Mouse (Mus musculus) lung, postnatal 0 days (tissue): ENCODE data around the gene Tmem274. TPM values are rescaled to one million over a fixed set of nuclear protein-coding genes. Genes with fewer than 3 reads are reported as not detected.
A peak's percentile ranks its signal among the peaks of the same experiment; 100 is the strongest.

ENCODE experiments used
- ATAC-seq: fragments of 200-750 bp; cut with Nextera tagmentation; 2 replicates; pipeline ENCODE4 v1.8.0; 2017; ENCODE audit warnings: moderate library complexity
- DNase-seq: peaks from one replicate; pipeline ENCODE4 v3.0.0-alpha.2; 2016; ENCODE audit warnings: low spot score
- H3K27ac ChIP-seq: fragments of 300-500 bp; sonication (generic); 2 replicates; pipeline ENCODE4 v1.5.1; 2014; ENCODE audit warnings: antibody characterized with exemption, mild to moderate bottlenecking, low read length, mixed read lengths
- H3K27me3 ChIP-seq: fragments of 300-500 bp; sonication (generic); replicated peaks from 2 replicates; pipeline ENCODE4 v1.6.1; 2014; ENCODE audit warnings: low read length, mixed read lengths; ENCODE audit not compliant: insufficient read depth
- H3K36me3 ChIP-seq: fragments of 300-500 bp; sonication (generic); 2 replicates; pipeline ENCODE4 v1.6.1; 2014; ENCODE audit warnings: low read length, mixed read lengths; ENCODE audit not compliant: insufficient read depth
- H3K4me1 ChIP-seq: fragments of 300-500 bp; sonication (generic); 2 replicates; pipeline ENCODE4 v1.6.1; 2014; ENCODE audit warnings: antibody characterized with exemption, low read depth, low read length, mixed read lengths; ENCODE audit not compliant: insufficient read depth
- H3K4me2 ChIP-seq: fragments of 300-500 bp; sonication (generic); replicated peaks from 2 replicates; pipeline ENCODE4 v1.6.1; 2014; ENCODE audit warnings: low read depth, mild to moderate bottlenecking, low read length, moderate library complexity, mixed read lengths
- H3K4me3 ChIP-seq: fragments of 300-500 bp; sonication (generic); 2 replicates; pipeline ENCODE4 v1.5.1; 2014; ENCODE audit warnings: low read depth, low read length
- H3K9ac ChIP-seq: fragments of 300-500 bp; sonication (generic); replicated peaks from 2 replicates; pipeline ENCODE4 v1.6.1; 2014; ENCODE audit warnings: low read depth, mild to moderate bottlenecking
- H3K9me3 ChIP-seq: fragments of 300-500 bp; sonication (generic); 2 replicates; pipeline ENCODE4 v1.6.1; 2016; ENCODE audit warnings: low read length, mixed read lengths
- CTCF ChIP-seq: IDR thresholded peaks from 2 replicates; pipeline ENCODE4 v1.5.1; 2016; ENCODE audit warnings: antibody characterized with exemption, mild to moderate bottlenecking
- EP300 ChIP-seq: IDR thresholded peaks from 2 replicates; pipeline ENCODE4 v1.6.1; 2016; ENCODE audit warnings: antibody characterized with exemption, mild to moderate bottlenecking, control low read depth
- WGBS: fragments of 180-500 bp; shearing (Covaris S2); extraction: QIAGEN DNeasy Blood & Tissue Kit; methylation state at CpG from one replicate; pipeline ENCODE4 v1.1.7; 2014; 5-methylcytosine and 5-hydroxymethylcytosine counted together
- polyA plus RNA-seq: library from polyadenylated mRNA; unstranded; fragments of >200 nt; fragmentation: Nextera tagmentation; extraction: Ambion mirVana; gene quantifications from 2 replicates; pipeline ENCODE4 v1.2.1, GENCODE M21; 2015

Tmem274 gene
- polyA plus RNA-seq, 1 experiment from 2014 or later, result not detected

- 40% methylated on average over 5 of the region's 7 CpGs for WGBS
- ATAC-seq (peak; percentile 35; the same call in 1 of the 2 replicates), DNase-seq (peak; percentile 32)
- Histone ChIP-seq H3K4me2 (no peak overlapping the region), H3K27ac (no peak overlapping the region), H3K9ac (no peak overlapping the region), H3K9me3 (no peaks in the 10 kb centered on the region), H3K36me3 (no peaks in the 10 kb centered on the region), H3K4me1 (no peaks in the 10 kb centered on the region), H3K27me3 (no peaks in the 10 kb centered on the region), H3K4me3 (no peak overlapping the region)
- TF ChIP-seq EP300 (no peak), CTCF (no peak)
These were observed 15.4 kb upstream of the Tmem274 start for GRCm38 (mm10) chr4:149461579-149462304.

- Histone ChIP-seq H3K27ac (no peak overlapping the region), H3K36me3 (no peaks in the 10 kb centered on the region), H3K4me2 (no peak overlapping the region), H3K9me3 (no peaks in the 10 kb centered on the region), H3K4me1 (no peaks in the 10 kb centered on the region), H3K9ac (no peak overlapping the region), H3K4me3 (no peak overlapping the region), H3K27me3 (no peaks in the 10 kb centered on the region)
- 69% methylated on average over 6 of the region's 6 CpGs for WGBS
- ATAC-seq, result no peak
- TF ChIP-seq CTCF (no peak), EP300 (no peak)
- no peak for DNase-seq
These were observed 14.7 kb upstream of the Tmem274 start for GRCm38 (mm10) chr4:149462305-149462971.

GRCm38 (mm10) chr4:149463435-149463950 lies 13.7 kb upstream of the Tmem274 start:
- H3K27ac ChIP-seq, result no peak overlapping the region
- WGBS, result 57% methylated on average over 6 of the region's 6 CpGs
- no peaks in the 10 kb centered on the region for H3K9me3 ChIP-seq
- no peak for ATAC-seq
- H3K36me3 ChIP-seq, result no peaks in the 10 kb centered on the region
- DNase-seq, result no peak
- H3K9ac ChIP-seq, result no peak overlapping the region
- TF ChIP-seq EP300, result no peak
- no peak for TF ChIP-seq CTCF
- no peak overlapping the region for H3K4me2 ChIP-seq
- no peaks in the 10 kb centered on the region for H3K4me1 ChIP-seq
- no peaks in the 10 kb centered on the region for H3K27me3 ChIP-seq
- no peak overlapping the region for H3K4me3 ChIP-seq

- no peak overlapping the region for H3K4me2 ChIP-seq
- H3K27ac ChIP-seq, result no peak overlapping the region
- no peaks in the 10 kb centered on the region for H3K4me1 ChIP-seq
- no peaks in the 10 kb centered on the region for H3K36me3 ChIP-seq
- WGBS, result 94% methylated on average over 3 of the region's 3 CpGs
- H3K4me3 ChIP-seq, result no peak overlapping the region
- DNase-seq (no peak), ATAC-seq (no peak)
- H3K9ac ChIP-seq, result no peak overlapping the region
- H3K9me3 ChIP-seq, result no peaks in the 10 kb centered on the region
- TF ChIP-seq EP300, result no peak
- no peak for TF ChIP-seq CTCF
- no peaks in the 10 kb centered on the region for H3K27me3 ChIP-seq
These were observed 7.6 kb upstream of the Tmem274 start for GRCm38 (mm10) chr4:149469557-149469956.

- Histone ChIP-seq H3K27me3 (no peaks in the 10 kb centered on the region), H3K9me3 (no peaks in the 10 kb centered on the region), H3K9ac (no peak overlapping the region), H3K4me2 (no peak overlapping the region), H3K27ac (no peak overlapping the region), H3K36me3 (no peaks in the 10 kb centered on the region), H3K4me1 (no peaks in the 10 kb centered on the region), H3K4me3 (no peak overlapping the region)
- TF ChIP-seq CTCF (no peak), EP300 (no peak)
- 57% methylated on average over 7 of the region's 7 CpGs for WGBS
- DNase-seq, result no peak
- ATAC-seq, result no peak
These were observed 2.1 kb upstream of the Tmem274 start for GRCm38 (mm10) chr4:149475096-149475495.

GRCm38 (mm10) chr4:149484566-149484965 lies 7.4 kb downstream of the Tmem274 start:
- peak; percentile 29 for DNase-seq
- 51% methylated on average over 3 of the region's 3 CpGs for WGBS
- 0 out of 2 replicates have a peak, but pooled peaks have one; percentile 25 for ATAC-seq
- Histone ChIP-seq H3K9ac (peak overlapping the region; percentile 61), H3K4me1 (peaks cover 5% of the 10 kb centered on the region; the same call in 1 of the 2 replicates), H3K27ac (peak overlapping the region; percentile 78), H3K9me3 (no peaks in the 10 kb centered on the region), H3K36me3 (peaks cover 16% of the 10 kb centered on the region), H3K27me3 (no peaks in the 10 kb centered on the region), H3K4me2 (peak overlapping the region; percentile 84), H3K4me3 (peak overlapping the region; percentile 62)
- TF ChIP-seq EP300 (no peak), CTCF (no peak)
